Mouse (Mus musculus) MEL (cell line): ENCODE measurements around the gene Nipa1.

Source experiments
- CHD2 ChIP-seq: IDR thresholded peaks from 2 replicates; pipeline ENCODE4 v1.6.1; 2011; ENCODE audit warnings: low read length, improper control_type of control experiment
- CTCF ChIP-seq, 3 experiments: IDR thresholded peaks in 2 of 3; conservative IDR thresholded peaks in 1 of 3; 2 replicates each; pipeline ENCODE4 v1.5.1; 2011 to 2012; ENCODE audit warnings: low read length in 3 of 3, low read depth in 2 of 3, mild to moderate bottlenecking in 2 of 3, improper control_type of control experiment in 1 of 3, inconsistent platforms in 1 of 3, mixed read lengths in 1 of 3, moderate library complexity in 1 of 3; ENCODE audit not compliant: control insufficient read depth in 1 of 3, insufficient read depth in 1 of 3, poor library complexity in 1 of 3, severe bottlenecking in 1 of 3
- NELFE ChIP-seq: IDR thresholded peaks from 2 replicates; pipeline ENCODE4 v1.6.1; 2011; ENCODE audit warnings: low read depth, low read length, improper control_type of control experiment
- POLR2A ChIP-seq, 2 experiments: IDR thresholded peaks; 2 replicates each; pipeline ENCODE4 v1.6.1; 2011 to 2012; ENCODE audit warnings: low read length in 2 of 2, mild to moderate bottlenecking in 2 of 2, control low read depth in 1 of 2, improper control_type of control experiment in 1 of 2, low read depth in 1 of 2, moderate library complexity in 1 of 2; ENCODE audit not compliant: control insufficient read depth in 1 of 2, insufficient read depth in 1 of 2, poor library complexity in 1 of 2
- POLR2AphosphoS2 ChIP-seq: IDR thresholded peaks from 2 replicates; pipeline ENCODE4 v1.6.1; 2011; ENCODE audit warnings: low read length, improper control_type of control experiment
- SIN3A ChIP-seq: IDR thresholded peaks from 2 replicates; pipeline ENCODE4 v1.6.1; 2012; ENCODE audit warnings: low read length, improper control_type of control experiment, inconsistent platforms
- TAL1 ChIP-seq: IDR thresholded peaks from 2 replicates; pipeline ENCODE4 v1.6.1; 2012; ENCODE audit warnings: mild to moderate bottlenecking, inconsistent platforms, low read length, moderate library complexity, mixed read lengths
- USF1 ChIP-seq: IDR thresholded peaks from 2 replicates; pipeline ENCODE4 v1.6.1; 2014; ENCODE audit warnings: low read depth, mild to moderate bottlenecking, inconsistent platforms, low read length, improper control_type of control experiment, moderate library complexity

- TF ChIP-seq CTCF (IDR thresholded peaks at IDR 0.05 in 2 of 3, conservative IDR thresholded peaks at IDR 0.05 in 1 of 3; ENCODE audit: control insufficient read depth in 1 of 3, insufficient read depth in 1 of 3, low read depth in 2 of 3, low read length in 3 of 3, poor library complexity in 1 of 3, severe bottlenecking in 1 of 3) (no peak), POLR2A (IDR thresholded peaks at IDR 0.05; ENCODE audit: control insufficient read depth in 1 of 2, insufficient read depth in 1 of 2, low read depth in 1 of 2, low read length in 2 of 2, poor library complexity in 1 of 2) (no peak), USF1 (no peak), POLR2AphosphoS2 (no peak), TAL1 (no peak), NELFE (no peak), CHD2 (no peak), SIN3A (no peak)
These were observed 28.6 kb downstream of the Nipa1 start for GRCm38 (mm10) chr7:55991129-55991528.
